Mouse (Mus musculus): ENCODE results near the gene Fam13a. TPM values are rescaled to one million over a fixed set of nuclear protein-coding genes. Genes with fewer than 3 reads are reported as not detected.

Gene Fam13a
- 100 to 1,000 TPM in 1 of 2 experiments, 10 to 100 TPM in 1; 99.4 to 103 TPM for total RNA-seq (2021)
- long read RNA-seq, experiment 1, full-length matches to known transcripts = 5 of 20 reads
- long read RNA-seq, experiment 1, partial matches to known transcripts = 7 of 20 reads
- long read RNA-seq, experiment 1, other reads (novel, unspliced or antisense) = 8 of 20 reads
- long read RNA-seq, experiment 2, full-length matches to known transcripts = 10 of 11 reads
- long read RNA-seq, experiment 2, partial matches to known transcripts = 1 of 11 reads
- long read RNA-seq, experiment 2, other reads (novel, unspliced or antisense) = 0 of 11 reads

DNA sequence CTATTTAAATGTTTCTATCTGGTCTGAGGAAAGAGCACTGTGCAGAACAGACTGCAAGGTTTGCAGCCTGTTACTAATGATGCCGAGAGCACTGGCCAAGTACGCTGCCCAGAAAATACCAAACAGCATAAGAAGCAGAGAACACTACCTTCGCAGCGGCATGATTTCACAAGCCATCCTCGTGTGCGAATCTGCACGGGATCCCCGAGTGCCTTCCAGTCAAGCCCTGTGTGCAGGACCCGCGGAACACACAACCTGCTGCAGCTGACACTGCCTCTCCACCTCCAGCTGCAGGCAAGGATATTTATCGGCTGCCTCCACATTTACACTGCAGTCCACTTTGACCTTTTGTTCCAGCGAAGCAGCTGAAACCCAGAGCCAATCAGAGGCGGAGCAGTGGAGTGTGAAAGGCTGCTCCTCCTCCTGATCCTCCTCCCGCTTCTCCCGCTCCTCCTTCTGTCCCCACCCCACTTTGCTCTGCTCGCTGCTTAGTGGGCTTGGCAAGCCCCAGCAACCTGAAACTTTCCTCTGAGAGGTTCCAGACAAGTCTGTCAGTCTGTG, at the start of gene Fam13a:
Gene Fam13a, minus strand, starts transcription at position 386 of the 561 bp plus-strand sequence.
- DNase-seq = peak; percentile 87 to 88

DNA sequence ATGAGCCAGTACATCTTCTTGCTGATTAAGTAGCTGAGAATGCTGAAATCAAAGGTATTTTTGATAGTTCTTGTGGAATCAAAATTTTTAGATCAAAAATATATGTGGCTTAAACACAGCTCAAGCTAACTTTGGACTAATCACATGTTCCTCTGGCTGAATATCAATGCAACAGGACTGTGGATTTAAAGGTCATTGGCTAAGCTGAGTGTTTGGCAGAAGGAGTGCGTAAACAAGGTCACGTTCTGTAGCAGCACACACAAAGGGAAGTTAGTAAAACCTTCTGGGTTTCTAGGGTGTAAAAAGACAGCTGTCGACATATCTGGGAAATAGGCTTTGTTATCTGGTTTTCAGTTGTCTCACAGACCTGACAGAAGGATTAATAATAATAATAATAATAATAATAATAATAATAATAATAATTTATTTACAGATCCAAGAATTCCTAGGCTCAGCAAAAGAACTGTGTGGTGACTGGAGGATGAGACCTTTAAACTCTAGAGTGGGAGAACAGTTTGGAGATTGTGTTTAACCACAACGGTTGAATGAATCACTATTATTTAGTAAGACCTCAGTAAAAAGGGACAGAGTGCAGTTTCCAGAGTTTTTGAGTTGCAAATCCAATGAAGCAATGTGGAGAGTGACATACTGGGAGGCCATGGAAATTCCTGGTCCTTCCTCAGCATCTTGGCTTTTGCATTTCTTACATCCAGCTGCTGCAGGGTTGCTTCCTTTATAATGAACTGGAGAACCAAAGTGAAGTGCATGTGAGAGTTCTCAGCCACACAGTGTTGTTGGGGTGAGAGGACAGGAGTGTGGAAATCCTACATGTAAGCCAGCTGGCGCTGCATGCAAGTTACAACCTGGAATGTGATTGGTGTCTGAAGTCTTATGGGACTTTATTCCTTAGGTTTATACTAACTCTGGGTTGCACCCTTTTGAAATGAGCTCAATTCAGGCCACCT, 48.0 kb upstream of the Fam13a start:
- DNase-seq = peak; percentile 22 to 41

DNA sequence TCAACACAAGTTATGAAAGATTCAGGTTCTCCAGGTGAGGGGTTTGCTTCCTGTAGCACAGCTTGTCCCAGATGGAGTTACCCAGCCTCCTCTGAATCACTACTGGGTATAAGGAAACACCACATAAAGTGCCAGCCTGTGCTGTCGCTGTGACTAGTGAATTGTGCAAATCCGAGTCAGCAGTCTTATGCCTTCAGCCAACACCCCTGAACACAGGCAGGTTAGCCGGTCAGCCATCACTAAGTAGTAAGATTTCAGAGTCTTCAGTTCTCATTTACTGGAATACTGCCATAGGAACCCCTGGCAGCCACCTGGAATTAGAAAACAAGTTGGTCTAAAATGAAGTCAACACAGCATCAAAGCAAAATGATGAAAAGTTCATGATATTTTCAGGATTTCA, 47.3 kb upstream of the Fam13a start:
- peak; percentile 12 to 13 for DNase-seq

DNA sequence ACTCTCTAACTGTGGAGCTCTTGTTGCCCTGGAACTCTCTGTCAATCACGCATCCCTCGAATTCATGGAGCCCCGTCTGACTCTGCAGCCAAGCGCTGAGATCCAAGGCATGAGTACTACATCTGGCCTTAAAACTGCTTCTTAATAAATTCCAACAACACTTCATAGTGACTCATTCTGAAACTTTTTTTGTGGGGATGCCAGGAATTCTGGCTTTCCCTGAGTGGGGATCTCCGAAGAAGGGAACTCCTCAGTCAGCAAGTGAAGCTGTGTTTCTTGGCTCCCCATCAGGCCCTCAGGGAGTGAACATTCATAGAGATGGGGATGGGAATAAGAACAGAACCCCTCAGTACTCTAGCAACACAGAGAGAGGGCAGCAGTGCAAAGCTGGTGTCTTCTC, 43.8 kb upstream of the Fam13a start:
- DNase-seq = peak; percentile 16 to 34

DNA sequence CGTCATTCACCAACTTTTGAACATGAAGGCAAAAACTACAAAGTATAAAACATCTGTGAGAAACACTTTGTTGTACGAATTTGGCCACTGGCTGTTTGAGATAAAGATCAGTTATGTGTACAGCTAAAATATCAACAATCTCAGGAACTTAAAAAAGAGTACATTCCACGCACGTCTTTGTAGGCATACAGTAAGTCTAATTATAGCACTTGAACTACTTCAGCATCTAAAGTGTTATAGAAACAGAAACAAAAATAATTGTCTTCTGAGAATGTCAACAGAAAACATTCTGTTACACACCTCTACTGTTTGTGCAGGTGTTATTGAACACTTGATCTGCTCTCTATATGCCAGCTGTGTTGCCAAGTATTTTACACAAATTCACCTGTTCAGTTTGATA, 40.1 kb upstream of the Fam13a start:
- no peak for DNase-seq

DNA sequence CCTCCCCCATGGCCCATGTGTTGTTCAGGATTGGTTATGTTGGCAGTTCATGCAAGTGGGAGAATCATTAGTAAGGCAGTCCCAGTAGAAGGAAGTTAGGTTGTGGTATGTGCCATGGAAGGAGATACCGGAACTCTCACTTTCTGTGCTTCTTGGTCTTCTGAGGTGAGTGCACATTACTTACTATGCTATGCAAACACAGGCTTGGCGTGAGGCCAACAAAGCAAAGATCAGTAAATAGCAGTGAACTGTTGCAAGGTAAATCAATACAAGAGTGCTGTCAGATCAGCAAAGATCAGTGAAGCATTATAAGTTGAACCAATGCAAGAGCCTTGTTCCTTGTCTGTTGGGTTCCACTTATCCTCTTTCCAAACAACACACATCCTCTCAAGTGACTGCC, 28.9 kb upstream of the Fam13a start:
- DNase-seq = no peak

DNA sequence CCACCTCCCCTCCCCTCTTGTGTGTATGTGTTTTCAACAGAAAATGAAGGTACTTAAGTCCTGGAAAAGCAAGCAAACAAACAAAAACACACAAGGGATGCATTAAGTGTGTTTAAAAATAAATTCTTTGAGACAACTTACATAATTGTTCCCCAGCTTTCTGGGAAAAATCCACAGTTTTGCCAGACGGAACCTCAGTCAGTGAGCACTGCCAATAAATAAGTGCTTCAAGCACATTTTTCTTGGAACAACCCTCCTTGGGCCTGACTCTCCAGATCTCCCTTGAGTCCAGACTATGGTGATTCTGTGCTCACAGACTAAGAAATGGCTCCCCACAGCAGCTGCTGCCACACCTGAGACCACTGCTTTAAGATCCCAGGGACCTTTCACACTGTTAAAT, 15.4 kb upstream of the Fam13a start:
- no peak for DNase-seq

DNA sequence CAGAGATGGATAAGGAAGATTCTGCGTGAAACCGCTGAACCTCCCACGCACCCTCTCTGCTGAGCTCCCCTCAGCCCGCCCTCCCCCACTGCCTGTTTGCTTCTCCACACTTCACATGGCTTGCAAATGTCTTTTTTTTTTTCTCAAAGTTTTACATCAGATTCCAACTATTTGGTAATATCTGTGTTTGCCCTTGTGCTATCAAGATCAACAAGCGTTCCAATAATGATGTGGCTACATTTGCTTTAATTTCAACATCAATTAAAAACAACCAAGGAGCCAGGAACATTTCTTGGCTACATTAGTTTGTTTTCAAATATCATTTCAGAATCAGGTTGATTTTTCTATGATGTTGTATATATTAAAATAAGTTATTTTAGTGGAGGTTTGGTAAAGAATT, 8.4 kb upstream of the Fam13a start:
- DNase-seq = no peak

DNA sequence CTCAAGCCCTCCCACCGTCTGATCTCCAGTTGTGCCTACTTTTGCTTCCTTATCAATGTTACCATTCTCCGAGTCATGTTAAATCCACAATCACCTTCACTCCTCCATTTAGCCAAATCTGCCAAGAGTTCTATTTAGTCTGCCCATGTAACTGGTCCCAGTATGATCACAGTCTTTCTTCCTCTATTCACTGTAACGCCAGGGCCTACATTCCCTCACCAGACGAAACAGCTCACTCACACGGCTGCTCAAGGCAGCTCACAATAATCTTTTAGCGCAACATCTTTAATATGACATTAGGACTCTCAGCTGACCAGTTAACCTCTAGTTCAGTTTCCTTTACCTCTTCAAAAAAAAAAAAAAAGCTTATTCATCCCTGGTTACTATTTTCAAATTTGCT, 7.2 kb upstream of the Fam13a start:
- DNase-seq = no peak

DNA sequence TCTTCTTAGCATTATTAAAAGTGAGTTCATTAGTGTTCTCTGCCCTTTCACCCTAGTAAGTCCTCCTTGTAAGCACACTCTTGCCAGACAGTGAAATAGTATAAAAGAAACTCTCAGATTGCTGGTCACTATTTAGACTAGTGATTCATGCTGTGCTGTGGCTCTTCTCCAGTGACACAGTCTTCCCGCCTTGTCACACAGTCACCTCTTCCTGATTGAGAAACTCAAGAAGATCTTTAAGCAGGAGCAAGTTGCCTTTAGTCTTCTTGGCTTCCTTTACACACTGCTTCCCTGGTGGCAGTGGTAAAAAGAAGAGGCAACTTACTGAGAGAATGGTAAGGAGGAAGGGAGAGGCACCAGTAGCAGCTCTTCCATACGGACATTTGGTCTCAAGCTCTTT, 6.3 kb upstream of the Fam13a start:
- DNase-seq = no peak

DNA sequence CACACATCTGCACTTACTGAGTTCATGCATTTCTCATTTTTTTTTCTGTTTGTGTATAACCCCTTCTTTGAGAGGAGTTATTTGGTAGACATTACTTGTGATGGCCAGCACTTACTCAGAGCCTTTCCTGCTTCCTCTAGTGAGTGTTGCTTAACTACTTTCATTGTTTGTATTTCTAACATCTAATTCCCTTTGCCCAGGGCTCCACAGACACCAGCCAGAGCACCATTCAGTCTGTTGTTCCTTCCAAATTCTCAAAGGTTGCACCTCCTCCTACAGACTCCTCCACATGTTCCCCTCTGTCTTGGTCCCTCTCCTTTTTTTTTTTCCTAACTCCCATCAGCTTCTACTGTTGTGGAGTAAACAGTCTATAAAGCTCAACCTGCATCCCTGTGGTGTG, 5.7 kb upstream of the Fam13a start:
- no peak for DNase-seq

DNA sequence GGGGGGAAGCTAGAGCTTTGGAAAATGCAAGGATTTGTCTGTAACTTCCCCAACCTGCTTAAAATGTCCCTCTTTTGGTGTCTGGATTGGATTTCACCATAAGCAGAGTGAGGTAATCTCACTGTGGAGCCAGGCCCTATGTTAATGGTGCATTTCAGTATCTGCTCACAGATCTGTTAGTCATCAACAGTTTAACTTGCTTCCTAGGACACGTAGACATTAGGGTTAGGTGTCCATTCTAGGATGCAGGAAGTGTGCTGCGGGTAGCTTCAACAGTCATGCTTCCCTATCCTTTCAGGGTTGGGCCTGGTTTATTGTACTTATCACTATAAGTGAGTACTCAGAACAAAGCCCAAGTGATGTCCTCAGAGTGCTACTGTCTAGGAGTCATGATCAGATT, 4.5 kb upstream of the Fam13a start:
- no peak for DNase-seq

DNA sequence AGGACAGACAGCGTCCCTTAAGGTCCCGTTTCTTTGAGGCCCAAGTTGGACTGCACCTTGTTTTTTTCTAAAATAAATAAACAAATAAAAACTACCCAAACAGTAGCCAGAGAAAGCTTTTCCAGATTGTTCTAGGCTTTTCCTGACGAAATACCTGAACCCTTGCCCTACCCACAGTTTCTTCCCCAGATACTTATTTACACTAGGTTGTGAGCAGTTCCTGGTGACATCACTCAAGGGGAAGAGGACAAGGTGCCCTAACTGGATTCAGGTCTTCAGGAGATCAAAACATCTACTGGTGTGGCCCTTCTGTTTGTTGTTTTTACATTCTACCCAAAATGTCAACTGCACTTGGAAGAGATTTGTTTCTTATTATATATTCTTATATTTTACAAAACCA, 457 bp upstream of the Fam13a start:
- no peak for DNase-seq

DNA sequence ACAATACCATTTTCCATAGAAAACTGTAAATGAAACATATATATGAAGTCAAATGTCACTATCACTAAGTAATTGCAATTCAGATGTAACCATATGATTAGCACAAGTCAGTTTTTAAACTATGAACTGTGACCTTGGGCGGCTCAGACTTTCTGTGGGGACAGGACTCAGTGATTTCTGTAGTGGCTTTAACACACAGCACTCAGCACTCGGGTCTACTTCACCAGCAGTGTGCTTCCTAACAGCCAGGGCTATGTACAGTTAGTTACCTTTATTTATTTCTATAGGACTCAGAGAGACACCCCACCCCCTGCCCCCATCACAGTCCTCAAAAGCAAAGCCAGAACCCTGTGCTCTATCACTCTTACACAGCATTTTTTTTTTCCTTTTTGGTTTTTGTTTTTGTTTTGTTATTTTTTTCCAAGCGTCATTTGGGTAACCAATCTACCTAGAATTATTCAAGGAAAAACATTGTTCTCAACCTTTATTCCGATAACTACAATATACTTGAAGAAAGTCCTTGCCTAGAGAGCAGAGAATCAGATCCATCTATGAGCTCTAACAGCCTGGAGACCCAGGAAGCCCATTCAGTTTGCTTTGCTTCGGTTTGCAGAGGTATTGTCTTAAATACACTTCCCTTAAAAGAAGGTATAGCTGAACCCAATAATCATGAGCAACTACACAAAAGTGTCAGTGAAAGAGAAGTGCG, 740 bp downstream of the Fam13a start:
- no peak for DNase-seq

DNA sequence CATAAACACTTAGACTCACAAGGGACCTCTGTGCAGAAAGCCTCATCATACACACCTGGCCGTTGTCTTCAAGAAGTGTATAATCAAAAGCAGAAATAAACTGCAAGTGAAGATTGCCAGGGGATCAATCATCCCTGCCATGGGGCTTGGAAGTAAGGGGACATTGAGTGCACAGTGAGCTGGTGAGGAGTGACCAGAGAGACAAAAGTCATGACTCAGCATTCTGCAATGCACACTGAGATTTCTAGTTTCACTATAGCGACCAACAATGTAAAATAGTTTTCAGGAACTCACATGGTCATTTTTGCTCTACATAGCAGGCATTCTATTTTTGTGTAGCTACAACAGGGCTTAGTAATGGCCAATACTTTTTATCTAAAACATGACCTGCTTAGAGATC, 1.7 kb downstream of the Fam13a start:
- DNase-seq = no peak

DNA sequence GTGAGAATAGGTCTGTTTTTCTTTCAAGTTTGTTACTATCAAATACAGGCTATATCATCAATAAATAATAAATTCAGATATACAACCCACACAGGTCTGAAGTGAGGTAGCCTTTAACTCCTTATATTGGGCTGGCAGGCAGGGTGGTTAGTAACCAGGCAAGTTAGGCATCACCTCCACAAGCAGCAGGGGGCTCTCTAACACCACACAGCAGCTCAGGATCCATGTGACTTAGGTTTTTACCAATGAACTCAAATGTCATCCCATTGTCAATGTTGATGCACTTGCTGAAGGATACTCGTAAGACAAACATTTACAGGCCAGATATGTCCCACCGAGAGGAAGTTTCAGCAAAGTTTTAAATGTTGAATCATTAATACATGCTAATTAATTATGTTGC, 4.0 kb downstream of the Fam13a start:
- DNase-seq = peak; percentile 58 to 71

DNA sequence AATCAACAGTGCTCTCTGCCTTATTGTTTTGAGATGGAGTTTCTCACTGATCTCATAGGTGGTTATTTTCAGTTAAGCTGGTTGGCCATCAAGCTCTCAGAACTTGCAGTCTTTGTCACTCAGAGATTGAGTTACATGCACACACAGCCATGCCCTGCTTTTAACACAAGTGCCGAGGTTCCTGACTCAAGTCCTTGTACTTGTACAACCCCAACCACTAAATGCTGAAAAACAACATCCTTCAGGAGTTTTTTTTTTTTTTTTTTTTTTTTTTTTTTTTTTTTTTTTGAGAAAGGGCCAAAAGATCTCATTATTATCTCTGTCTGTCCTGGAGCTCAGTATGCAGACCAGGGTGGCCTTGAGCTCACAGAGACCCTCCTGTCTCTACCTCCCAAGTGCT, 4.5 kb downstream of the Fam13a start:
- no peak for DNase-seq

DNA sequence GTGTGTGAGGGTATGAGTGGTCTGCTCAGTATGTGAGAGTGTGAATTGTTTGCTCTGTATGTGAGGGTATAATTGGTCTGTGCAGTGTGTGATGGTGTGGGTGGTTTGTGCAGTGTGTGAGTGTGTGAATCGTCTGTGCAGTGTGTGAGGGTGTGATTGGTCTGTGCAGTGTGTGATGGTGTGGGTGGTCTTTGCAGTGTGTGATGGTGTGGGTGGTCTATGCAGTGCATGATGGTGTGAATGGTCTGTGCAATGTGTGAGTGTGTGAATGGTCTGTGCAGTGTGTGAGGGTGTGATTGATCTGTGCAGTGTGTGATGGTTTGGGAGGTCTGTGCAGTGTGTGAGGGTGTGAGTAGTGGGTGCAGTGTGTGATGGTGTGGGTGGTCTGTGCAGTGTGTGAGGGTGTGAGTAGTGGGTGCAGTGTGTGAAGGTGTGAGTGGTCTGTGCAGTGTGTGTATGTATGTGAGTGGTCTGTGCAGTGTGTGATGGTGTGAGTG, 8.0 kb downstream of the Fam13a start:
- no peak for DNase-seq

DNA sequence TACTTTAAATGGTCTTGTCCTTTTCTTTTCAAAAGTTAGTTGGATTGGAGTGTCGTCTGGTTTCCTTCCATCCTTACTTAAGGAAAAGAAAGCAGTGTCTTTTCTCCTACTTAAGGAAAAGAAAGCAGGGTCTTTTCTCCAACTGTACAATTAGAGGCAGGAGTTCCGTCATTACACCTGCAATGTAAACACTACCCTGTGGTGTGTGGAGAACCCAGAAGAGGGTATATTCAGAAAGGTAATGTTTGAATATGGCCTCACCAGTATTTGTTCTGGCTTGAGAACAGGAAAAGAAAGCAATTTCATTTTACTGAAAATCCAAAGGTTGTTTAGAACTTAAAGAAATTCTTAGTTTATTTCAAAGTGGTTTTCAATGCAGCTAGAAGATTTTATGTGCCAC, 9.6 kb downstream of the Fam13a start:
- no peak for DNase-seq

DNA sequence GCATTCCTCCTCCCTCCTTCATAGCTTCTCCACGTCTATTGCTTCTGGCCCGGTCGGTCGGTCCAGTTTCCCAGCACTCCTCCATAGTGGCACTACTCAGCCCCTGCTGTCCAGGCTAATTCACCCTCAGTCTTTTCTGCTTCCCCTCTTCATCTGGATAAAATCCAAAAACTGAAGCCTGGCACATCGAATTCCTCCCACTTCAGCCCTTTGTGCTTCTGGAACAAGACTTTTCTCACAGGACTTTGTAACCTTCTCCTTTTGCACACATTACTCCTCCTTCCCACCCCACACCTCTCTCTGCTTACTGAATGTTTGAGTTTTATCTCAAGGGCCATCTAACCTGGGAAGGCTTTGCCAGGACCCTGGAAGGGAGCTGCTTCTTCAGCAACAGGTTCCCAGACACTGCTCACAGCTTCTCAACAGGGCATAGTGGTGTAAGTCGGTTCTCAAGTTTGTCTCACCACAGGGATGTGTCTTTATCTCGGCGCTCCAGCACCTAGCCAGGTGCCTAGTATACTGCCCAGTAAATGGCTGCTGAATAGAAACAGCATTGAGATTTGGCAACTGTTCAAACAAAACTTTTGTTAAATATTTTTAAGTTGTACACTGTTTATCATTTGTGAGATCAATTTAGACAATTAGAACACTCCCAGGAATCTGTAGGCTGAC, 10.1 kb downstream of the Fam13a start:
- no peak for DNase-seq

DNA sequence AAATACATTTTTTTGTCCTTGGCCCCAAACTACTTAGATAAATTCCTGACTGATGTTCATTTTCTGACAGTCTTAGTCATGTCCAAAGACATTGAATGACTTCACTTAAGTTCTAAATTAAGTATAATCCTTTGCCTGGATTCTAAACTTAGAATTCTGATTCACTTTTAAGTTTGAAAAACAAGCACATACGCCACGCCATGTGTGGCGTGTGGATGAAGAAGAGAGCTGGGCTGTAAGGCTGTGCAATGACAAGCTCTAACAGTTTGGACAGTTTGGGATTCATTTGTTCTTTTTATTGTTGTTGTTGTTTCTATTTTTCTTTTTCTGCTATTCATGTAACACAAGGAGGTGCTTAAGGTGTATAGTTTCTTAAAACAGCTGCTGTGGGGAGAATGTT, 13.6 kb downstream of the Fam13a start:
- no peak for DNase-seq

DNA sequence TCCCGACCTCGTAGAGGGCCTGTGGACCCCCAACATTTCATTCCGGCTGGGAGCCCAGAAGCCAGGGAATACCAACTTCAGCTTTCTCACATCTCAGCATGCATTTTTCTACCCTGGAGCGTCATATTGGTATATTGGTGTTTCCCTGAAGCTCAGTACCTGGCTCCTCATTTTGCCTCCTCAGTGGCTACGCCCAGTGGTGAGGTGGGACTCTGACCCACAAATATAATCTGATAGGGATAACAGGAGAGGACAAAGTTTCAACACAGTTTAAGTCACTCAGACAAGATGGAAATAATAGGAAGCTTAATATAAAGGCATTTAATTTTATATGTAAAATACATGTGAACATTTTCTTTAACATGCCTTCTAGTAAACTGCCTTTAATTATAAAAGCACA, 19.7 kb downstream of the Fam13a start:
- DNase-seq = no peak

All from adrenal gland, postnatal 36 days (tissue).